Mouse (Mus musculus) lung, adult 10 weeks (tissue): Measurements from ENCODE around the gene Mbtps2. TPM values are rescaled to one million over a fixed set of nuclear protein-coding genes. Genes with fewer than 3 reads are reported as not detected.

Experiments used
- polyA plus RNA-seq: library from polyadenylated mRNA; stranded (reverse); fragments of 350-450 nt; fragmentation: Illumina TruSeq; extraction: RNeasy Lipid Tissue Mini Kit (QIAGEN cat#74804); gene quantifications from one replicate; pipeline ENCODE4 v1.2.3, GENCODE M21; 2014; ENCODE audit warnings: low read depth, low replicate concordance; ENCODE audit not compliant: insufficient read depth

The Mbtps2 gene
- polyA plus RNA-seq, result 4.2 TPM

GRCm38 (mm10) chrX:157598186-157598996 is at the start of gene Mbtps2:
Gene Mbtps2, minus strand, starts transcription at chrX:157598715.

GRCm38 (mm10) chrX:157568840-157569239 is 29.7 kb downstream of the Mbtps2 start, which contains the start of gene Yy2:
Gene Yy2, minus strand, starts transcription at chrX:157568985.

GRCm38 (mm10) chrX:157491944-157492726 is 106.4 kb downstream of the Mbtps2 start, which contains the start of gene Sms:
Gene Sms, minus strand, starts transcription at chrX:157492287.

Other genes with a start within 250 kb of the Mbtps2 start
- gene Phex, start 183.4 kb downstream of the Mbtps2 start, polyA plus RNA-seq, result 1.4 TPM
- 38.3 TPM for gene Sms, start 106.4 kb downstream of the Mbtps2 start, polyA plus RNA-seq
- 1.5 TPM for gene Yy2, start 29.7 kb downstream of the Mbtps2 start, polyA plus RNA-seq
- gene Smpx, start 100.2 kb upstream of the Mbtps2 start, polyA plus RNA-seq, result 13.3 TPM
- not detected for gene Klhl34, start 219.7 kb upstream of the Mbtps2 start, polyA plus RNA-seq